ENCODE assay signal across 8 mouse cellular contexts in genomic region chr6:129365959-129366359, GRCm38 (mm10). TPM values are rescaled to one million over a fixed set of nuclear protein-coding genes. Genes with fewer than 3 reads are reported as not detected.
DNase-seq lines count a peak whose midpoint lies in the region; ATAC-seq and TF ChIP-seq lines count a peak whose summit lies in the region.

No protein-coding gene starts in this region.

- in situ Hi-C loops in CH12.LX (cut with MboI; ENCODE audit: low pct_ligation_motif_present, low pct_unique_long_range_greater_than_20kb, low sequenced_read_pairs), result loop anchor here (5.0 to 25.0 kb wide), 2 partner anchors 34 to 529 kb away; partner anchors contain the start of genes 4922502D21Rik, Gm44511 and Klrb1b

- ATAC-seq in forebrain, embryonic 15.5 days (replicated peaks), result peak; percentile 61; the same call in 1 of the 2 replicates
- 0 out of 2 replicates have a peak, but pooled peaks have one; percentile 46 for ATAC-seq in kidney, embryonic 15.5 days (replicated peaks; ENCODE audit: low FRiP score)

- H3K4me1 ChIP-seq in CH12.LX (ENCODE audit: control insufficient read depth in 1 of 2, insufficient read depth in 2 of 2), result peaks cover 0 to 34% of the 10 kb centered on the region in 2 experiments; a peak in 2 of 4 replicates
- H3K4me1 ChIP-seq in forebrain, embryonic 15.5 days, result no peaks in the 10 kb centered on the region
- H3K4me1 ChIP-seq in kidney, embryonic 15.5 days, result no peaks in the 10 kb centered on the region

- no peak overlapping the region for H3K27ac ChIP-seq in CH12.LX (ENCODE audit: insufficient read depth, low read depth)
- no peak overlapping the region for H3K27ac ChIP-seq in forebrain, embryonic 15.5 days (replicated peaks)
- H3K27ac ChIP-seq in kidney, embryonic 15.5 days, result no peak overlapping the region

- peak; percentile 74 to 79 for DNase-seq in B cell, adult 2 months
- DNase-seq in CH12.LX (ENCODE audit: extremely low read depth), result peak; percentile 72
- DNase-seq in cerebellum, adult 11-12 months, result peak; percentile 4
- peak; percentile 60 for DNase-seq in lung, postnatal 14 days
- DNase-seq in right cerebral cortex, postnatal 10 days (ENCODE audit: low spot score in 2 of 2), result peak; percentile 23 to 56
- DNase-seq in ovary, postnatal 36 days (ENCODE audit: low spot score), result no peak

- peaks cover 0 to 4% of the 10 kb centered on the region in 2 experiments for H3K36me3 ChIP-seq in CH12.LX (replicated peaks in 1 of 2; ENCODE audit: control insufficient read depth in 1 of 2, insufficient read depth in 1 of 2, low read length in 1 of 2)
- H3K36me3 ChIP-seq in forebrain, embryonic 15.5 days, result no peaks in the 10 kb centered on the region
- H3K36me3 ChIP-seq in kidney, embryonic 15.5 days, result no peaks in the 10 kb centered on the region

- 19% methylated on average over 6 of the region's 6 CpGs for WGBS in forebrain, embryonic 15.5 days
- WGBS in kidney, embryonic 15.5 days, result 13% methylated on average over 6 of the region's 6 CpGs

- H3K79me2 ChIP-seq in CH12.LX (replicated peaks; ENCODE audit: control insufficient read depth, extremely low read depth, insufficient read depth, poor library complexity, severe bottlenecking), result no peaks in the 10 kb centered on the region

- H3K9me3 ChIP-seq in CH12.LX (replicated peaks; ENCODE audit: low read length), result no peaks in the 10 kb centered on the region
- no peaks in the 10 kb centered on the region for H3K9me3 ChIP-seq in forebrain, embryonic 15.5 days
- no peaks in the 10 kb centered on the region for H3K9me3 ChIP-seq in kidney, embryonic 15.5 days (replicated peaks)

- dilution Hi-C loops in CH12.LX (cut with MboI; ENCODE audit: extremely low pct_ligation_motif_present, extremely low pct_unique_long_range_greater_than_20kb, low sequenced_read_pairs), result no loop called here

- TF ChIP-seq EP300 in CH12.LX (IDR thresholded peaks at IDR 0.05; ENCODE audit: low read length), result no peak

- no peak overlapping the region for H3K4me3 ChIP-seq in CH12.LX (replicated peaks in 1 of 3; ENCODE audit: low read depth in 2 of 3, low read length in 2 of 3, poor library complexity in 1 of 3)
- H3K4me3 ChIP-seq in forebrain, embryonic 15.5 days, result no peak overlapping the region
- no peak overlapping the region for H3K4me3 ChIP-seq in kidney, embryonic 15.5 days (replicated peaks)

- no peak overlapping the region for H3K4me2 ChIP-seq in CH12.LX (ENCODE audit: insufficient read depth, low read depth, poor library complexity, severe bottlenecking)
- no peak overlapping the region for H3K4me2 ChIP-seq in forebrain, embryonic 15.5 days (replicated peaks)
- H3K4me2 ChIP-seq in kidney, embryonic 15.5 days, result no peak overlapping the region

- no peak for TF ChIP-seq POLR2A in CH12.LX (IDR thresholded peaks at IDR 0.05; ENCODE audit: low read depth, low read length)

- no peak overlapping the region for H3K9ac ChIP-seq in CH12.LX (ENCODE audit: insufficient read depth, low read depth)
- no peak overlapping the region for H3K9ac ChIP-seq in forebrain, embryonic 15.5 days (replicated peaks)
- H3K9ac ChIP-seq in kidney, embryonic 15.5 days, result no peak overlapping the region

- TF ChIP-seq CTCF in CH12.LX (conservative IDR thresholded peaks at IDR 0.05 in 1 of 2, IDR thresholded peaks at IDR 0.05 in 1 of 2; ENCODE audit: low read depth in 2 of 2, low read length in 2 of 2), result peak; percentile 92 to 98

- H3K27me3 ChIP-seq in CH12.LX (replicated peaks), result no peaks in the 10 kb centered on the region
- H3K27me3 ChIP-seq in forebrain, embryonic 15.5 days, result no peaks in the 10 kb centered on the region
- no peaks in the 10 kb centered on the region for H3K27me3 ChIP-seq in kidney, embryonic 15.5 days

- TF ChIP-seq RAD21 in CH12.LX (IDR thresholded peaks at IDR 0.05; ENCODE audit: low read depth, low read length), result peak; percentile 99

TF ChIP-seq in CH12.LX, 34 proteins besides CTCF, POLR2A, EP300 and RAD21 (continues in another document):
- TF ChIP-seq ZKSCAN1 (IDR thresholded peaks at IDR 0.05; ENCODE audit: borderline replicate concordance, low read depth, low read length) (no peak), ELF1 (IDR thresholded peaks at IDR 0.05; ENCODE audit: low read depth, low read length) (0 out of 2 replicates have a peak, but pooled peaks have one; percentile 26), UBTF (IDR thresholded peaks at IDR 0.05; ENCODE audit: low read depth, low read length) (no peak), ETS1 (conservative IDR thresholded peaks at IDR 0.05; ENCODE audit: low read depth, low read length) (no peak), E2F4 (IDR thresholded peaks at IDR 0.05; ENCODE audit: insufficient replicate concordance, low read depth, low read length) (0 out of 2 replicates have a peak, but pooled peaks have one; percentile 44), USF2 (conservative IDR thresholded peaks at IDR 0.05; ENCODE audit: low read depth, low read length) (no peak), MYC (IDR thresholded peaks at IDR 0.05; ENCODE audit: low read depth, low read length) (no peak), ZC3H11A (IDR thresholded peaks at IDR 0.05; ENCODE audit: low read depth, low read length) (peak; percentile 96), SMC3 (IDR thresholded peaks at IDR 0.05; ENCODE audit: low read depth, low read length) (peak; percentile 97), TBP (conservative IDR thresholded peaks at IDR 0.05; ENCODE audit: low read depth, low read length) (no peak), NELFE (IDR thresholded peaks at IDR 0.05; ENCODE audit: low read depth, low read length) (no peak), JUN (IDR thresholded peaks at IDR 0.05; ENCODE audit: insufficient read depth, low read depth, low read length) (0 out of 2 replicates have a peak, but pooled peaks have one; percentile 7), MAFK (IDR thresholded peaks at IDR 0.05; ENCODE audit: insufficient replicate concordance, low read length) (0 out of 2 replicates have a peak, but pooled peaks have one; percentile 21), KAT2A (IDR thresholded peaks at IDR 0.05; ENCODE audit: insufficient replicate concordance, low read length) (no peak), MXI1 (IDR thresholded peaks at IDR 0.05; ENCODE audit: low read depth, low read length) (no peak), ZMIZ1 (IDR thresholded peaks at IDR 0.05; ENCODE audit: low read depth, low read length) (no peak), JUND (conservative IDR thresholded peaks at IDR 0.05; ENCODE audit: low read depth, low read length) (peak; percentile 63; the same call in 1 of the 2 replicates), IRF4 (IDR thresholded peaks at IDR 0.05; ENCODE audit: low read depth, low read length) (no peak), NRF1 (IDR thresholded peaks at IDR 0.05; ENCODE audit: low read depth, low read length) (no peak), MAX (IDR thresholded peaks at IDR 0.05; ENCODE audit: low read length) (no peak; the same call in 1 of the 2 replicates), ZNF384 (IDR thresholded peaks at IDR 0.05; ENCODE audit: low read depth, low read length) (no peak), SIN3A (IDR thresholded peaks at IDR 0.05; ENCODE audit: low read length) (peak; percentile 53; the same call in 1 of the 2 replicates), MAZ (IDR thresholded peaks at IDR 0.05; ENCODE audit: low read depth, low read length) (no peak), USF1 (IDR thresholded peaks at IDR 0.05; ENCODE audit: low read depth, low read length) (no peak), HCFC1 (IDR thresholded peaks at IDR 0.05; ENCODE audit: low read depth, low read length) (no peak), TCF12 (IDR thresholded peaks at IDR 0.05; ENCODE audit: low read depth, low read length) (no peak), BHLHE40 (IDR thresholded peaks at IDR 0.05; ENCODE audit: low read depth, low read length) (peak; percentile 14; the same call in 1 of the 2 replicates), GABPA (IDR thresholded peaks at IDR 0.05; ENCODE audit: insufficient replicate concordance, low read depth, low read length) (no peak), CHD1 (IDR thresholded peaks at IDR 0.05; ENCODE audit: low read depth, low read length) (0 out of 2 replicates have a peak, but pooled peaks have one; percentile 48), PAX5 (IDR thresholded peaks at IDR 0.05; ENCODE audit: low read length) (no peak)

RNA-seq across cellular contexts. Expression of gene Clec12b, which starts 19.7 kb away (rescaled TPM):
- total RNA-seq in CH12.LX (2012; rRNA removed), result not detected in 2 replicates
- total RNA-seq in CH12.LX (2014; rRNA removed), result not detected in 2 replicates
- not detected in 2 replicates for polyA plus RNA-seq in CH12.LX (2012; ENCODE audit: insufficient read length, low read depth)
- 0.14 TPM in 1 of 2 replicates, not detected in the other for polyA plus RNA-seq in forebrain, embryonic 15.5 days (2015; fragmentation: Nextera tagmentation; extraction: Ambion mirVana)
- polyA plus RNA-seq in kidney, embryonic 15.5 days (2015; fragmentation: Nextera tagmentation; extraction: Ambion mirVana), result not detected in 2 replicates

RNA-seq across cellular contexts. Expression of gene Clec12a, which starts 23.5 kb away (rescaled TPM):
- total RNA-seq in CH12.LX (2012; rRNA removed) (1.7 TPM in 2 replicates), CH12.LX (2014; rRNA removed) (11.9 and 12.6 TPM in 2 replicates)
- polyA plus RNA-seq in CH12.LX (2012; ENCODE audit: insufficient read length, low read depth), result 6.5 and 8.0 TPM in 2 replicates
- 0.11 and 0.13 TPM in 2 replicates for polyA plus RNA-seq in forebrain, embryonic 15.5 days (2015; fragmentation: Nextera tagmentation; extraction: Ambion mirVana)
- 0.71 and 1.2 TPM in 2 replicates for polyA plus RNA-seq in kidney, embryonic 15.5 days (2015; fragmentation: Nextera tagmentation; extraction: Ambion mirVana)

RNA-seq across cellular contexts. Expression of gene Clec1b, which starts 31.1 kb away (rescaled TPM):
- total RNA-seq in CH12.LX (2012; rRNA removed), result not detected in 2 replicates
- total RNA-seq in CH12.LX (2014; rRNA removed), result not detected in 2 replicates
- polyA plus RNA-seq in CH12.LX (2012; ENCODE audit: insufficient read length, low read depth), result not detected in 2 replicates
- 1.5 and 1.8 TPM in 2 replicates for polyA plus RNA-seq in forebrain, embryonic 15.5 days (2015; fragmentation: Nextera tagmentation; extraction: Ambion mirVana)
- polyA plus RNA-seq in kidney, embryonic 15.5 days (2015; fragmentation: Nextera tagmentation; extraction: Ambion mirVana), result 2.2 and 2.7 TPM in 2 replicates

RNA-seq across cellular contexts. Expression of gene 4922502D21Rik, which starts 34.4 kb away (rescaled TPM):
- total RNA-seq in CH12.LX (2012; rRNA removed), result 2.0 and 2.8 TPM in 2 replicates
- 0.23 and 0.42 TPM in 2 replicates for total RNA-seq in CH12.LX (2014; rRNA removed)
- 0.46 and 0.61 TPM in 2 replicates for polyA plus RNA-seq in CH12.LX (2012; ENCODE audit: insufficient read length, low read depth)
- polyA plus RNA-seq in forebrain, embryonic 15.5 days (2015; fragmentation: Nextera tagmentation; extraction: Ambion mirVana), result not detected in 2 replicates
- polyA plus RNA-seq in kidney, embryonic 15.5 days (2015; fragmentation: Nextera tagmentation; extraction: Ambion mirVana), result not detected in 2 replicates

RNA-seq across cellular contexts. Expression of gene Clec9a, which starts 42.7 kb away (rescaled TPM):
- total RNA-seq in CH12.LX (2012; rRNA removed) (not detected in 2 replicates), CH12.LX (2014; rRNA removed) (not detected in 2 replicates)
- polyA plus RNA-seq in CH12.LX (2012; ENCODE audit: insufficient read length, low read depth), result not detected in 2 replicates
- 0.10 and 0.13 TPM in 2 replicates for polyA plus RNA-seq in forebrain, embryonic 15.5 days (2015; fragmentation: Nextera tagmentation; extraction: Ambion mirVana)
- 0.45 and 0.55 TPM in 2 replicates for polyA plus RNA-seq in kidney, embryonic 15.5 days (2015; fragmentation: Nextera tagmentation; extraction: Ambion mirVana)
